Mouse (Mus musculus): ENCODE measurements around the gene Gm21409. TPM values are rescaled to one million over a fixed set of nuclear protein-coding genes. Genes with fewer than 3 reads are reported as not detected.

The Gm21409 gene
- polyA plus RNA-seq (2014; fragmentation: Illumina TruSeq; extraction: RNeasy Lipid Tissue Mini Kit (QIAGEN cat#74804); ENCODE audit: low read depth, low replicate concordance): not detected

GRCm38 (mm10) chrY:84746385-84746784 lies at the start of gene Gm21409:
Gene Gm21409, plus strand, starts transcription at chrY:84746685.

Other genes with a start within 250 kb of the Gm21409 start
- gene Gm21394, start 181.8 kb upstream of the Gm21409 start, polyA plus RNA-seq (2014; fragmentation: Illumina TruSeq; extraction: RNeasy Lipid Tissue Mini Kit (QIAGEN cat#74804); ENCODE audit: low read depth, low replicate concordance): not detected

Data from liver, adult 10 weeks (tissue).